Mouse (Mus musculus) CD4-positive helper T cell, adult 2 months (primary cell): Measurements from ENCODE around the gene Clrn1.
A peak's percentile ranks its signal among the peaks of the same experiment; 100 is the strongest.
"Not testable (repeated sequence)": the region's sequence is repeated elsewhere in the genome, so short reads cannot be mapped to it uniquely, and the experiment has no call there.

Experiments used
- DNase-seq: peaks from one replicate; pipeline ENCODE4 v3.0.0-alpha.2; 2012; ENCODE audit warnings: low read depth, missing footprints, low spot score

The Clrn1 gene

DNA sequence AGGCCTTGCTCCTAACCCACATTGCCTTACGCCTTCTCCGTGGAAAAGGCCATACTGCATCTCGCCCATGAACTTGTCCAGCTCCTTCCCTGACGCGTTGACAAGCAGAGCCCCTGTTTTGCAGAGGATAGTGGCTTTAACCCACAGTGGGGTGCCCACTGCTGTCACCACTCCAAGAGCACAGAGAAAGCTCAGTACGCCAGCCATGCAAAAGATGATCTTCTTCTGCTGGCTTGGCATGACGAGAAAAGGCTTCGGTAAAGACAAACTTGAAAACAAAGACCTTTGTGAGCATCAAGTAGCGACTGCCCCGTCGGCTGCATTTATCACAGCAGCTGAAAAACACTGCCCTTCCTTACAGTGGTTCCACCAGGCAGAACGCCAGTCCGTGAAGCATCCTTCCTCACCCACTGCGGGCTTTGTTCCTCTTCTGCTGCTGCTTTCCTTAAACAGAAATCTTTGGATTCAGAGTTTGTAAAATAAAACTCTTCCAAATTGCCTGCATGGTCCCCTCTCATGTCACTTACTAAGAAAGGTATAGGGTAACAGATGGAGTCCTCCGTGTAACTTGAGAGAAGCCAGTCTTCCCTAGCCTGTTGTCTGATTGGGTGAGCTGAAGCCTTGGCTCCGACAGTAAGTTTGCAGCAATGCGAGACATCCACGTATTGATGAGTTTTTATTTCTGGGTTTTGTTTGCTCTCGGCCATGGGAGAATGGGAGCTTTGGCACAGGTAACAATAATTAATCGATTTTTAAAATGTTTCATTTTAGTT, at the start of gene Clrn1:
Gene Clrn1 (minus strand): TSS at position 540 of the 773 bp plus-strand sequence.
- no peak for DNase-seq

DNA sequence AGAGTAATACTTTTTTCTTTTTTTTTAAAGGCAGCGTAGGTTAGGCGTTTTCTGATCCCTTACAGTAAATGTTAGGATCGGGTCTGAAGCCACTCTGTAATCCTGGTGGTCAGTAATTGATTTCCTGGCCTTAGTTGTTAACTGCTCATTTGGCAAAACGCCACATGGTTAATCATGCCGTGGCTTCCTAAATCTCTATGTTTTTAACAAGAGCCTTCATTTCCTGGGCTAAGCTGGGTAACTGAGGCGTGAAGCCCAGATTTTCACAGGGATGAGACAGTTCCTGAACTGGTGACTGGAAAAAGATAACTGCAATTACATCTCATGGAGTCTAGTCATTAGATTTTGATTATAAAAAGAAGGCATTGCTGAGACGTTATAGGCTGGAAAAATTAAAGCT, 38.9 kb upstream of the Clrn1 start:
- DNase-seq = no peak

DNA sequence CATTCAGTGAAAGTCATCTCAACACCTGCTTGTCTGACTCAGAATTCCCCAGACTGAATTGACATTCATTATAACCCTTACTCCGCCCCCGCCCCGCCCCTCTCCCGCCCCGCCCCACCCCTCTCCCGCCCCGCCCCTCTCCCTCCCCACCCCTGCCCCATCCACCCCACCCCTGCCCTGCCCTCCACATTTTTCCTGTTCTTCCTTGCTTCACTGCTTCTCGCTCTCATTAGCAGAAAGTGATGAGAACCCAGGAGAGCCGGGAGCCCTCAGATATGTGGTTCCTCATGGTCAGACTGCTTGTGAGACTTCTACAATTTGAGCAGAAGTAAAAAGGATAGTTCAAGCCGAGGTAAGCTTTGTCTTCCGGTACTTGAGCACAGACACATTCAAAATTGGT, 38.0 kb upstream of the Clrn1 start:
- DNase-seq = no peak

DNA sequence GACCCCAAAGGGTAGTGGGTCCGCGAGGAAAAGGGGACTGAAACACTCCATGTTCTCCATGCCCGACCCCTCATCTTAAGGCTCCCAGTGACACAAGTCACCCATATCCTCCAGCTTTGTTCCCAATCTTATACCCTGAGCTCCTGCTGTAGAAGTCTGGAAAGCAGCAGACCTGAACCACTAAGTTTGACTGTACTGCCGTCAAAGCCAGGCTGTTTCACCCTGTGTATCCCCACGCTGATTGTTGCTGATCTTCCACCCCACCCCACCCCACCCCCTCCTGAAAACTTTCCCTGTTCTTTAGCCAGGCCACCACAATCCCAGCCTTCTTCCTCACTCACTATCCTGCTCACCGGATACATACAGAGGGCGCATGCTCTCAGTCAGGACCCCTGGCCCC, 37.5 kb upstream of the Clrn1 start:
- DNase-seq = no peak

DNA sequence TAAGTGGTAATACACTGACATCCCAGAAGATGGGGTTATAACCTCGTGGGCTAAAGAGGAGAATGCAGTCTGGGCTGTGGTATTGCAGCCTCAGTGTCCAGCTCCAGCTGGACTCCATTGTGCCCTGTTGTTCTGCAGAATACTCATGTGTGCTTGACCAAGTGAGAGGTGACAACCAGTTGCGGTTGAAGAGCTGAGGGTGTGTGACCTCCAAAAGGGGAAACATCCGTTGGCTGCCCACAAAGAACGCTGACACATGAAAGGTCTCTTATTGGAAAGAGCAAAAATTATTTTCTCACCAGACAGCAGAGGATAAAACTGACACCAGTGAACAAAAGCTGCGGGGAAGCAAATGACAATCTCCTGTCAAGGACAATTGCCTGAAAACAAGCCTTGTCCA, 36.2 kb upstream of the Clrn1 start:
- no peak for DNase-seq

DNA sequence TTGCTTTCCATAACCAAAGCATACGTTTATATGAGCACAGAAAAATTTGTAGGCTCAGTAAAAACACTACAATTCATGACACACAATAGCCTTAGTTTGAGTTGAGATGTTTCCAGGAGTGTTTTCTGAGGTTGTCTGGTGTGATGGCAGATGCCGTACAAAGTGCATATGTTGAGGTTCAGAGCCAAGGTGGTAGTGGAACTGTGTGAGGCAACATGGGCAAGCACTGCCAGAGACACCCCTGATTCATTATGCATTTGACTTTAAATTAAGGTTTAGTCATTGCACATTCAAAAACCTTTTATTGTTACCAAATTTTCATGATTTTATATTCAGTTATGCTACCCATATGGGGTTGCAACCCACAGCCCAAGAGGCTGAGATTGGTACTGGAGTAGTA, 19.5 kb upstream of the Clrn1 start:
- no peak for DNase-seq

DNA sequence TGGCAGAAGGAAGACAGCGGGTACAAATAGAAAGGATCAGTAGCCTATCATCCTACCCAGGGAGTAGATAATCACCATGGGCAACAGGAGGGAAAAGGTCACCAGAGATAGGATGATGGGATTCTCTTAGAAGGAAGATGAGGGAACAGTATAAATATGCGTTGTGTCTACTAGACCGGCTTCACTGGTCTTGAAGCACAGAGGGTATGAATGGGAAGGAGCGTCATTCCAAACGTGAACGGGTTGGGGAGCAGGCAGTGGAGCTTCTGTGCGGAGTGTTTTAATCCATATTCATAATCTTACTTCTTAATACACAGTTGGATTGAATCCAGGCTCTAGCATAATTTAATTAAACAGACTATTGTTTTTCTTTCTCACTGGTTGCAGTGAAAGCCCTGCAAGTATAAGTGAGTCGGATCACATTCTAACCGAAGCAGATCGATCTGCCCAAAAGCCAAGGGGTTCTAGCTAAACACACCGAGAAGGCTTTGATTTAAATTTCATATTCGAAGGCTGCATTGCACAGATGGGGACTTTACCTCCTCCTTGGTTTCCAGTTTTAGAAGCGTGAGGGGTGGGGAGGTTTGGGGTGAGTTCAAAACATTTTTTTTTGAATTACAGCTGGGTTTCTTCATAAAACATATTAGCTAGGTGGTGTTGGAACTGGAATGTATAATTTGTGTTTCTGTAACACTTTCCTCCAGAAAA, 17.1 kb upstream of the Clrn1 start:
- DNase-seq = no peak

DNA sequence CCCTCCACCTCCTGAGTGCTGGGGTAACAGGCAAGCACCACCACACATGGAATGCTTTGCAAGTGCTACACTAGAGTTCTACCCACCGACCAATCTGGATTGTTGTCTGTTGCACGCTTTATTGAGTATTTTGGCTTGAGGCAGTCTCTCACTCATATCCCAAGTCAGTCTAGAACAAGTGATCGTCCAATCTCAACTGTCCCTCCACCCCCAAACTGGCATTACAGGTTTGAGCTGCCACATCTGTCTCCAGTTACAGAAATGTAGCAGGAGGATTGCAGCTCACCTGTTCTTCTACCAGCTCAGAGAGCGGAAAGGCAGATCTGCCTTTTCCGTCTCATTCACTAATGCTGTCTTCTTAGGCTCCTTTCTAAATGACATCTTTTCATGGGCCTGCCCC, 10.0 kb upstream of the Clrn1 start:
- DNase-seq = no peak

DNA sequence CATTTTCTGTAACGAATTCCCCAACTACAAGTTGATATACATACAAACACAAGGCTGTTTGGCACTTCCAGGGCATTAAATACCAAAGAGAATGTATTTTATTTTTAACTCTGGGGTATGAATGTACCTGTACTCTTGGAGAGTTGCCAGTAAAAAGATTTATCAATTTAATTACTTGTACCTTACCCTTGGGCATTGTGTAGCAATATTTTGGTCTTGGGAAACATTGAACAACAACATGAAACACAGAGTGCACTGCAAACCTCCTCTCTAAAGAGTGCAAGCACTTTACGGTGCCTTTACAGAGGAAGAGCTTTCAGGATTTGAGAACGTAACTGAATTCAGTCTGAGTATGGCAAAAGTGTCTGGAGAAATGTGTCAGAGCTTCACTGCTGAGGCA, 9.4 kb upstream of the Clrn1 start:
- no peak for DNase-seq

DNA sequence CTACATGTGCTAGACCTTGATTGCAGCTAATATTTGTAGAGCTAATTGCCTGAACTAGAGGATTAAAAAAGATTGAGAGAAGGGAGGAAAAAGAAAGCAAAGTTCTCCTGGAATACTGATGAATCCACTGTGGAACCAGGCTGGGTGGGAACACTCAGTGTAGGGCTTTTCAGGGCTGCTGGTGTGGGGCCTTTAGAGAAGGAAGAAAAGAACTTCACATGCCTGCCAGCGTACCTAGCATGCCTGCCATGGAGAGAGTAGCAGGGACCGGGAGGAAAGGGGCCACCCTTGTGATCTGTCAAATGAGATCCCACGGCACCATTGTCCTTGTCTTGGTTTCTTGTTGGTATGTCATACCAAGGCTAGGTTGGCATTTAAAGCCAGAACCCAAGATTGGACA, 4.5 kb upstream of the Clrn1 start:
- DNase-seq = no peak

DNA sequence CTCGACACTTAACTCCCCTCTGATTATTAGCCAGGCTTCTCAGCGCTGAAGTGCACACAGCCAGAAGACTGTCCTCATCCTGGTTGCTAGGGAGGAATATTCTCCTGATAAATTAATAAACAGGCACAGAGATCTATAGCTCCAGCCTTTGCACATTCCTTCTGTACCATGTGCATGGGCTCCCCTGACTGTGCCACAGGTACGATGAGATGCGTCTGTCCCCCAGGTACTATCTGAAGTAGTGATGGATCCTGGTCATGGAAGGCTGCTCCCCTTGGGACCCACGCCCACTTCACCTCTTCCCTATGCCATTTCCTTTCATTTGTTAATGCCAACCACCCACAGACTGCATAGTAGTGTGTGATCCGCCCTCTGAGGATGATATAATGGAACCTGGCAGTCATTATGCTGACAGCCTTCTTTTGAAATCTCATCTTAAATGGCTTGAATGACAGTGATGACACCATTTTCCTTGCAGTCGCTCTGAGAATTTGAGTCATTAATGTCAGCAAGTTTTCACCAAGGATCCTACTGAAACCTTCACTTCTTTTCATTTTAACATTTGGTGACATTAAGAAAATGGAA, 3.1 kb upstream of the Clrn1 start:
- no peak for DNase-seq

DNA sequence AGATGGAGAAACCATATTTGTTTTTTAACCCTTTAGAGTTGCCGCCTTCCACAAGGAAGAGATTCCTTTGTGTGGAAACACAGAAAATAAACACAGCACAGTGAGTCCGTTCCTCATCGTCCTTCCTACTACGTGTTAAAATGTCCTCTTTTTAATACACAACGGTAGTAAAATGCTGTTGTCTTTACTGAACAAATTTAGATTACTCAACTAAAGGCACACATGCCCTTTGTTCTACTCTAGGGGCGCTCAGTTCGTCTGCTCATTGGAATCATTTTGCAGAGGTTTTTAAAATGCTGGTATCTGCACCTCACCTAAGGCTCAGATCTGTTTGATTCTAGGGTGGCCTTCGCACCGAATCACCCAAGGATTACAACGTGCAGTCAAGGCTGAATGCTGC, 2.6 kb upstream of the Clrn1 start:
- DNase-seq = no peak

DNA sequence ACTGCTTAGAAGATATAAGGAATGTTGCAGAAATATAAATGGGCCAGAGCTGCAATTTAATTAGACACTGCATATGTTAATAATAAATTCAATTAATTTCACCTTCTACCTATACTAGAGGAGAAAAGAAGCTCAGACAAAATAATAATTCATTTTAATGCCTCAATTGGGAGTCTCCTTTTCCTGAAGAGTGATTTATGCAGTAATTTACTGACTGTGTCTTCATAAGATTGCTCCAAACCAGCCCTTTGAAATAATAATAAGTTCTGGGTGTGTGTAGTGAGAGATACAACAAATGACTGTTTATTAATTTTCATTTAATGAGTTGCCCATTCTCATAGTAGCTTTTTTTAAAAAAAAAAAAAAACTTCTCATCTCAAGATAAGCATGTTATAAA, 1.6 kb downstream of the Clrn1 start:
- DNase-seq = no peak

DNA sequence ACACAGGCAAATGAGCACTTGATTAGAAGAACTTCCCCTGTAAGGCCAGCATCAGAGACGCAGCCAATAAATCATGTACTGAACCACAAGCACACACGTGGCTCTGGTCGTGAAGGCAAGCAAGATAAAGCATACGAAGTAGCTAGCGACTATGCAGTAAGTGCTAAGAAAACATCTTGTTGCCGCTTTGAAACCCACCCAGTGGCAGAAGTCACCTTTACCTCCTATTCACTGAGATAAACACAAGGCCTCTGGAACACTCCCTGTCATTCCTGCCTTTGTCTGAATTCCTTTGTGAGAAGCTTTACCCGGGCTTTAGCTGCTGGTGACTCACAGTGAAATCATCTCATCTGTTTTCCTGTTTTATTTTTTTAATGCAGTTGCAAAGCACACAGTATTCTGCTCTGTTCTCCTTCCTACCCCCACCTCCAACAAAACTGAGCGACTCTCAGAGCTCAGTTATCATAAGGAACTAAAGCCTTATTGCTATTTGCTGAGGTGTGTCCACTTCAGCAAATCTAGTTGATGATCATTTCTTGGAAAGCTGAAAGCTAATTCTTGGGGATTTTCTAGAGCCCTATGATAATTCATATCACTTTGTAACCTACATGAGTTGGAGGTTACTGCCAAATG, 2.1 kb downstream of the Clrn1 start:
- DNase-seq = no peak

DNA sequence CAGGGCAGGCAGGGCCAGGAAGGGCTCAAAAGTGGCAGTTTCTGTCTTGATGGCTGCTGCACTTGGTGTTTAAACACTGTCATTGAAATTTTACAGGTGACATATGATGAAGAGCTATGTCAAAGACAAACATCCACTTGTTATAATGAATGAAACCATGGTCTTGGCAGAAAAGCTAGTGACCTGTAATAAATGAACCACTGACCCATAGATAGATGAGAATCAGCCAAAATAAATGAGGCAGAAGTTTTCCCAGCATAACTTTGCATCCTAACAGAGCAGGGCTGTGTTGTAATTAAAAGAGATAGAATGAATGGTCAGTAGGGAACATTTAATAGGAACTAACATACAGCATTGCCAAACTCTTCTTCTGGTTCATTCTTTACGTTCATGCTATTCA, 4.1 kb downstream of the Clrn1 start:
- no peak for DNase-seq

DNA sequence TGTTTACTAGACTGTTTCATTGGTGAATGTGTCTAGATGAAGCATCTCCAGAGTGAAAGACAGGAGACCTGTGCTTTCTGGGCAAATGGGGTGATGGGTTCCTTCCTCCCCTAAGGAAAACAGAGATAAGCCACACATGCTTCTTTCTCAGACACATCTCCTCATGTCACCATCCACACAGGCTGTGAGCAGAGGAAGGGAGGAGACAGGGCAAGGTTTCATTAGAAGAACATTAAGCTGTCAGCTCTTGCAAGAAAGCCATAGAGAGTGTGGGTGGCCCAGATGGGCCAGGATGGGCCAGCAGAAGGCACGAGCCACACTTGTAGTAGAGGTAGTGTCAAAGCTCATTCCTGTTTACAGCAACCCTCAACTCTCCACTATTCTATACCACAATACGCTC, 5.0 kb downstream of the Clrn1 start:
- DNase-seq = no peak

DNA sequence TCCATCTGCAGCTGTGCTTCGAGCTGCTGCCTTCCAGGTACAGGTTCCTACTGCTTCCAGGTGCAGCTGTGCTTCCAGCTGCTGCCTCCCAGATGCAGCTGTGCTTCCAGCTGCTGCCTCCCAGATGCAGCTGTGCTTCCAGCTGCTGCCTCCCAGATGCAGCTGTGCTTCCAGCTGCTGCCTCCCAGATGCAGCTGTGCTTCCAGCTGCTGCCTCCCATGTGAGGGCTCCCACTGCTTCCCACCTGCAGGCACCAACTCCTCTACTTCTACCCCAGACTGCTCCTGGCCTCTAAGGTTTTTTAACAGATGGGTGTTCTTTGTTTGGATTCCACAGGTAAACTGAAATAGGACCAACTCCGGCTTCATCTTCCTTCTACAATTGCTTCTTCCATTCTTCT, 13.3 kb downstream of the Clrn1 start:
- not testable (repeated sequence) for DNase-seq

DNA sequence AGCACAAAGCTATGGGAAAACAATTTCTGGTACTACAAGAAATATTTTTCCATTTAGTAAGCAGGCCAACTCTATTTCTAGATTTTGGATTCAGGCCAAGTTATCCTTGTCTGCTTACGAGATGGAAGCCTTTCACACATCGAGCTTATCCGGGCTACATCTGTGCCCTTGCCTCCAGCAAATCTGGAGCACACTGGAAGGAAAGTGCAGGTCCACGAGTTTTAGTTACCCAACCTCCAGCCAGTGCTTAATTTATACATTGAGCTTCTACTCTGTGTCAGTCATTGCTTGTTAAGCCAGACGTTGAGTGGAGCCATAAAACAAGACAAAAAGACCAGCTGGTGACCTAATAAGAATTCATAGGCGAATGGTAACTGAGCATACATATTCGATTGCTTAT, 19.4 kb downstream of the Clrn1 start:
- no peak for DNase-seq

DNA sequence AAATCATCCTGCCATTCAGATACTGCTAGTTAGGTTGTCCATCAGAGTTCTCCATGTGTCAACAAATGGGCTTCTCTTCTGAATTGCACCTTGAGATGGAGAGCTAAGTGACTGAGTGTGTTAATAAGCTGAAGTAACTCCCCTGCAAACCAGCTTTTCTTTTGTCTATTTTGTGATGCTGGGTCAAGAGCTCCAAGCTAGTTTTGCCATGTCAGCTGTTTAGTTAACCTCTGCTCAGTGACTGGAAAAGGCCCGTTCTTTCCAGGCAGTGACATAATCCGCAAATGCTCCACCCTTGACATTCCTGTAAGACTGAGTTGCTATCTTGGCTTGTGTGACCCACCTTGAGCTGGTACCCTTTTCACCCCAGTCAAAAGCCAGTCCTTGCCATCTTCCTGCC, 22.2 kb downstream of the Clrn1 start:
- DNase-seq = no peak

DNA sequence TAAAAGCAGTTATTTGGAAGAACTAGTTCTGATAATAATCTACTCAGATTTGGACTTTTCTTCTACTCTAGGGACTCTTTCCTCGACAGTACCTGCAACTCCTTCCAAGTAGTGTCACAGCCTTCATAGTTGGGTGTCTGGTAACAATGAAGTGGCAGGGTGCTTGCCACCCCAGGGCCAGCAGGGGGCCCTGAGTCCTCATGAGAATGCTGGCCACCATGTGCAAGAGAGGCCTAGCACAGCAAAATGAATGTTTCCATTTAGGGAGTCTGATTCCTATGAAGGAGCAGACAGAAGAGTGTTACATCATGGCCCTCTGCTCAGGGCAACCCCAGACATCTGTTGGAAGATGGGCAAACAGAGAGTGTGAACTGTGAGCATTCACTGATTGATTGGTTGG, 41.7 kb downstream of the Clrn1 start:
- peak; percentile 2 for DNase-seq

DNA sequence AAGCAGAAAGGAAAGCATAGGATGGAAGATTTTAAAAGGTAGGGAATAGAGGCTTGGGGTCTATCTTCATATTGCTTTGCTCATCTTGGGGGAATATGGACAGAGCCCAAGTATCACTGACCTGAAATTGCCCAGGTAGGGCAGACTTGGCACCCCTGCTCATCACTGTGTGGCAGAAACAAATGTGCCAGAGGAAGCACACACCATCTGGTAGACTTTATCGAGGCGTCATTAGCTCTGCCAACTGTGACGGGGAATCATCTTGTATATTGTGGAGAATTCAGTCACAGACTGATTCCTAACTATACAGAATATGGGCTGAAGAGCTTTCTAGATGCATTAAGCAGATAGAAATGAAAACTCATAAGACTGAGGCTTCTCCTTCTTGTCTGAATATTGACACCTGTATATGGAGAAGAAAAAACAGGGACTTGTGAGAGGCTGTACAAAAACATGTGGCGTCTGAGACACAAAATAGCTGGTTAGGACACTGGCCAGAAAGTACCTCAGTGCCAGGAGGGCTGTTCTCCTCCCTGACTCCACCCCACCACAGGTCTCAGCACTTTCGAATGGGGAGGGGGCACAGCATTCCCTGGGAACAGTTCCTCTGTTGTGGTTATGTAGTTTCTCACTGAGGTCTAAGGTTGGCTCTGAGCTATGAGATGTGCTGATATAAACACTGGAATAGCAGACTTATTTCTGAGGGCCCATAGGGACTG, 51.5 kb downstream of the Clrn1 start:
- no peak for DNase-seq

DNA sequence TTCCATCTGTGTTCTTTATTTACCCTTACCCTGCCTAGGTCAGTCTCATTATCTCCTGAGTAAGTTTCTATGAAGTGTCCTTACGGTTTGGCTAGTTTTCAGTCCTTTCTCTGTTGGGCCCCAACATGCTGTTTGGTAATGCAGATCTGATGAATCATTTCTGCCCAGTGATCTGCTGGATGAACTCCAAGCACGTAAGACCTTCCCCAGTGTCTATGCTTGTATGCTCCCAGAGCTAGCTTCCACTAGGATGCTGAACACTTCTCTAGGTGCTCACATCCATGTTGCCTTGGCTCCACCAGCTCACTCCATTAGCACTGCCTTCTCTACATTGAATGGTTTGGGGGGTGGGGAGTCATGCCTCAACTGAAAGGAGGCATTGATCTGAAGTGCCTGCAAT, 52.3 kb downstream of the Clrn1 start:
- no peak for DNase-seq
